Mouse (Mus musculus): ENCODE data around the gene Cacnb2. TPM values are rescaled to one million over a fixed set of nuclear protein-coding genes. Genes with fewer than 3 reads are reported as not detected.

Cacnb2 gene
- polyA plus RNA-seq, 1 experiment, result 6.3 TPM

GRCm38 (mm10) chr2:14904865-14905264, 302.0 kb downstream of the Cacnb2 start:
- TF ChIP-seq CTCF (IDR thresholded peaks at IDR 0.05; ENCODE audit: insufficient read depth, low read length) (no peak), POLR2A (IDR thresholded peaks at IDR 0.05; ENCODE audit: borderline replicate concordance, extremely low read depth, low read depth, low read length) (no peak)
- H3K4me1 ChIP-seq (ENCODE audit: control insufficient read depth, insufficient read depth, low read length), result no peaks in the 10 kb centered on the region

GRCm38 (mm10) chr2:14907124-14907925, 304.4 kb downstream of the Cacnb2 start:
- no peak overlapping the region for H3K4me3 ChIP-seq (replicated peaks; ENCODE audit: extremely low read depth, low read depth, low read length)
- WGBS, result 57% methylated on average over 10 of the region's 10 CpGs
- TF ChIP-seq CTCF (IDR thresholded peaks at IDR 0.05; ENCODE audit: insufficient read depth, low read length), result no peak
- no peak for TF ChIP-seq POLR2A (IDR thresholded peaks at IDR 0.05; ENCODE audit: borderline replicate concordance, extremely low read depth, low read depth, low read length)
- H3K4me1 ChIP-seq (ENCODE audit: control insufficient read depth, insufficient read depth, low read length), result no peaks in the 10 kb centered on the region
- DNase-seq, result no peak

More at GRCm38 (mm10) chr2:14904865-14905264, 302.0 kb downstream of the Cacnb2 start:
- DNase-seq, result no peak
- no peak overlapping the region for H3K4me3 ChIP-seq (replicated peaks; ENCODE audit: extremely low read depth, low read depth, low read length)
- WGBS, result 77% methylated on average over 2 of the region's 2 CpGs

GRCm38 (mm10) chr2:14917585-14918247, 314.8 kb downstream of the Cacnb2 start:
- DNase-seq, result no peak
- H3K4me1 ChIP-seq (ENCODE audit: control insufficient read depth, insufficient read depth, low read length), result no peaks in the 10 kb centered on the region; the same call in 1 of the 2 replicates
- 78% methylated on average over 3 of the region's 3 CpGs for WGBS
- H3K4me3 ChIP-seq (replicated peaks; ENCODE audit: extremely low read depth, low read depth, low read length), result no peak overlapping the region
- no peak for TF ChIP-seq POLR2A (IDR thresholded peaks at IDR 0.05; ENCODE audit: borderline replicate concordance, extremely low read depth, low read depth, low read length)
- no peak for TF ChIP-seq CTCF (IDR thresholded peaks at IDR 0.05; ENCODE audit: insufficient read depth, low read length)

- no peak overlapping the region for H3K4me3 ChIP-seq (replicated peaks; ENCODE audit: extremely low read depth, low read depth, low read length)
- WGBS, result 51% methylated on average over 3 of the region's 3 CpGs
- no peaks in the 10 kb centered on the region; the same call in 1 of the 2 replicates for H3K4me1 ChIP-seq (ENCODE audit: control insufficient read depth, insufficient read depth, low read length)
- no peak for DNase-seq
- TF ChIP-seq CTCF (IDR thresholded peaks at IDR 0.05; ENCODE audit: insufficient read depth, low read length) (no peak), POLR2A (IDR thresholded peaks at IDR 0.05; ENCODE audit: borderline replicate concordance, extremely low read depth, low read depth, low read length) (no peak)
These were observed 327.0 kb downstream of the Cacnb2 start for GRCm38 (mm10) chr2:14929866-14930265.

- WGBS, result 82% methylated on average over 2 of the region's 2 CpGs
These were observed 329.1 kb downstream of the Cacnb2 start for GRCm38 (mm10) chr2:14931968-14932367.

GRCm38 (mm10) chr2:14936492-14936891, 333.6 kb downstream of the Cacnb2 start:
- WGBS, result 67% methylated on average over 8 of the region's 8 CpGs

More at GRCm38 (mm10) chr2:14931968-14932367, 329.1 kb downstream of the Cacnb2 start:
- no peak overlapping the region for H3K4me3 ChIP-seq (replicated peaks; ENCODE audit: extremely low read depth, low read depth, low read length)
- DNase-seq, result no peak
- TF ChIP-seq CTCF (IDR thresholded peaks at IDR 0.05; ENCODE audit: insufficient read depth, low read length) (no peak), POLR2A (IDR thresholded peaks at IDR 0.05; ENCODE audit: borderline replicate concordance, extremely low read depth, low read depth, low read length) (no peak)
- no peaks in the 10 kb centered on the region; the same call in 1 of the 2 replicates for H3K4me1 ChIP-seq (ENCODE audit: control insufficient read depth, insufficient read depth, low read length)

GRCm38 (mm10) chr2:14942261-14942660, 339.4 kb downstream of the Cacnb2 start:
- no peak for DNase-seq
- TF ChIP-seq POLR2A (IDR thresholded peaks at IDR 0.05; ENCODE audit: borderline replicate concordance, extremely low read depth, low read depth, low read length), result no peak
- TF ChIP-seq CTCF (IDR thresholded peaks at IDR 0.05; ENCODE audit: insufficient read depth, low read length), result no peak
- Histone ChIP-seq H3K4me3 (replicated peaks; ENCODE audit: extremely low read depth, low read depth, low read length) (no peak overlapping the region), H3K4me1 (ENCODE audit: control insufficient read depth, insufficient read depth, low read length) (no peaks in the 10 kb centered on the region; the same call in none of the 2 replicates)
- 72% methylated on average over 4 of the region's 4 CpGs for WGBS

More at GRCm38 (mm10) chr2:14936492-14936891, 333.6 kb downstream of the Cacnb2 start:
- no peak for TF ChIP-seq POLR2A (IDR thresholded peaks at IDR 0.05; ENCODE audit: borderline replicate concordance, extremely low read depth, low read depth, low read length)
- TF ChIP-seq CTCF (IDR thresholded peaks at IDR 0.05; ENCODE audit: insufficient read depth, low read length), result no peak
- no peak for DNase-seq
- H3K4me1 ChIP-seq (ENCODE audit: control insufficient read depth, insufficient read depth, low read length), result no peaks in the 10 kb centered on the region; the same call in 1 of the 2 replicates
- H3K4me3 ChIP-seq (replicated peaks; ENCODE audit: extremely low read depth, low read depth, low read length), result no peak overlapping the region

- DNase-seq, result no peak
- H3K4me3 ChIP-seq (replicated peaks; ENCODE audit: extremely low read depth, low read depth, low read length), result no peak overlapping the region
- TF ChIP-seq POLR2A (IDR thresholded peaks at IDR 0.05; ENCODE audit: borderline replicate concordance, extremely low read depth, low read depth, low read length) (no peak), CTCF (IDR thresholded peaks at IDR 0.05; ENCODE audit: insufficient read depth, low read length) (no peak)
- WGBS, result 55% methylated on average over 3 of the region's 3 CpGs
- H3K4me1 ChIP-seq (ENCODE audit: control insufficient read depth, insufficient read depth, low read length), result no peaks in the 10 kb centered on the region; the same call in none of the 2 replicates
These were observed 340.9 kb downstream of the Cacnb2 start for GRCm38 (mm10) chr2:14943691-14944357.

- 82% methylated on average over 2 of the region's 2 CpGs for WGBS
- no peak for DNase-seq
- H3K4me3 ChIP-seq (replicated peaks; ENCODE audit: extremely low read depth, low read depth, low read length), result no peak overlapping the region
- TF ChIP-seq POLR2A (IDR thresholded peaks at IDR 0.05; ENCODE audit: borderline replicate concordance, extremely low read depth, low read depth, low read length), result no peak
- no peak for TF ChIP-seq CTCF (IDR thresholded peaks at IDR 0.05; ENCODE audit: insufficient read depth, low read length)
- H3K4me1 ChIP-seq (ENCODE audit: control insufficient read depth, insufficient read depth, low read length), result no peaks in the 10 kb centered on the region; the same call in 1 of the 2 replicates
These were observed 350.2 kb downstream of the Cacnb2 start for GRCm38 (mm10) chr2:14953090-14953489.

All from lung, adult 2 months (tissue).